Mouse (Mus musculus) heart, embryonic 14.5 days (tissue): ENCODE measurements around the gene Serpine1. TPM values are rescaled to one million over a fixed set of nuclear protein-coding genes. Genes with fewer than 3 reads are reported as not detected.

ENCODE experiments used
- ATAC-seq: fragments of 200-750 bp; cut with Nextera tagmentation; 2 replicates; pipeline ENCODE4 v1.8.0; 2017; ENCODE audit warnings: low read depth, moderate TSS enrichment; ENCODE audit not compliant: insufficient number of reproducible peaks, insufficient read depth, low FRiP score
- H3K27ac ChIP-seq, 2 experiments: fragments of 200-500 bp in 1 of 2; fragments of 300-500 bp in 1 of 2; sonication (generic) in 1 of 2; replicated peaks in 1 of 2; 2 replicates each; pipeline ENCODE4 v1.5.1; 2012 to 2014; ENCODE audit warnings: low read depth in 2 of 2, low read length in 2 of 2, control low read depth in 1 of 2, mild to moderate bottlenecking in 1 of 2, mixed read lengths in 1 of 2; ENCODE audit not compliant: control insufficient read depth in 1 of 2, insufficient read depth in 1 of 2
- H3K27me3 ChIP-seq: fragments of 300-500 bp; sonication (generic); 2 replicates; pipeline ENCODE4 v1.6.1; 2014; ENCODE audit warnings: mild to moderate bottlenecking, low read length, control low read depth; ENCODE audit not compliant: control insufficient read depth, insufficient read depth
- H3K36me3 ChIP-seq: fragments of 300-500 bp; sonication (generic); 2 replicates; pipeline ENCODE4 v1.6.1; 2014; ENCODE audit warnings: mild to moderate bottlenecking, control low read depth, low read length, mixed read lengths; ENCODE audit not compliant: control insufficient read depth, insufficient read depth
- H3K4me1 ChIP-seq, 2 experiments: fragments of 200-500 bp in 1 of 2; fragments of 300-500 bp in 1 of 2; sonication (generic) in 1 of 2; 2 replicates each; pipeline ENCODE4 v1.6.1; 2012 to 2014; ENCODE audit warnings: low read length in 2 of 2, control low read depth in 1 of 2, mixed read lengths in 1 of 2; ENCODE audit not compliant: control insufficient read depth in 2 of 2, insufficient read depth in 2 of 2
- H3K4me2 ChIP-seq: fragments of 300-500 bp; sonication (generic); 2 replicates; pipeline ENCODE4 v1.6.1; 2014; ENCODE audit warnings: mild to moderate bottlenecking, low read length
- H3K4me3 ChIP-seq, 2 experiments: fragments of 200-500 bp in 1 of 2; fragments of 300-500 bp in 1 of 2; sonication (generic) in 1 of 2; 2 replicates each; pipeline ENCODE4 v1.5.1; 2012 to 2014; ENCODE audit warnings: low read length in 2 of 2, mild to moderate bottlenecking in 2 of 2, control low read depth in 1 of 2, low read depth in 1 of 2, moderate library complexity in 1 of 2; ENCODE audit not compliant: control insufficient read depth in 1 of 2, insufficient read depth in 1 of 2
- H3K9ac ChIP-seq: fragments of 300-500 bp; sonication (generic); 2 replicates; pipeline ENCODE4 v1.6.1; 2014; ENCODE audit warnings: mild to moderate bottlenecking, low read length
- H3K9me3 ChIP-seq: fragments of 300-500 bp; sonication (generic); 2 replicates; pipeline ENCODE4 v1.6.1; 2016; ENCODE audit warnings: low read length, control low read depth; ENCODE audit not compliant: control insufficient read depth
- WGBS: fragments of 180-500 bp; shearing (Covaris S2); extraction: QIAGEN DNeasy Blood & Tissue Kit; methylation state at CpG from one replicate; pipeline ENCODE4 v1.1.7; 2014; 5-methylcytosine and 5-hydroxymethylcytosine counted together
- polyA plus RNA-seq: library from polyadenylated mRNA; unstranded; fragments of >200 nt; fragmentation: Nextera tagmentation; extraction: Ambion mirVana; gene quantifications from 2 replicates; pipeline ENCODE4 v1.2.1, GENCODE M21; 2014

Gene Serpine1
- polyA plus RNA-seq, 1 experiment from 2014 or later = 0.93 TPM

DNA sequence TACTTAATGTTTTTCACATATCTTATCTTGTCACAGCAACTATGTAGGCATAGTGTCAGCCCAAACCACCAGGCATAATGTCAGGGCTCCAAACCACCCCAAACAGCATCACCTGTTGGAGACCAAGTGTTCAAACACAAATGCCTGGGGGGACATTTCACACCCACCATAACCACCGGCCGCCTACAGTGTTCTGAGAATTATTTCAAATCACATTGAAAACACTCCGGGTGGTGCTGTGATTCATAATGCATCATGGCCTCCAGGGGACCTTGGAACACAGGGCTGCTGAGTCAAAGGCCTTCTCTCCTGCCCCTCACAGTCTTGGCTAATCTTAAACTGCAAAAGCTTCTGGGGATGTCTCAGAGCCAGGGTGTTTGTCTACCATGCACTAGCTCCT lies 56.2 kb downstream of the Serpine1 start:
- H3K27ac ChIP-seq = no peak overlapping the region
- H3K9me3 ChIP-seq = 0 out of 2 replicates have a peak, but pooled peaks cover 4% of the 10 kb centered on the region
- no peak overlapping the region for H3K4me2 ChIP-seq
- H3K9ac ChIP-seq = no peak overlapping the region
- ATAC-seq = no peak
- WGBS = 79% methylated on average over 3 of the region's 3 CpGs
- no peaks in the 10 kb centered on the region for H3K36me3 ChIP-seq
- H3K4me1 ChIP-seq = no peaks in the 10 kb centered on the region
- no peaks in the 10 kb centered on the region for H3K27me3 ChIP-seq
- H3K4me3 ChIP-seq = no peak overlapping the region

DNA sequence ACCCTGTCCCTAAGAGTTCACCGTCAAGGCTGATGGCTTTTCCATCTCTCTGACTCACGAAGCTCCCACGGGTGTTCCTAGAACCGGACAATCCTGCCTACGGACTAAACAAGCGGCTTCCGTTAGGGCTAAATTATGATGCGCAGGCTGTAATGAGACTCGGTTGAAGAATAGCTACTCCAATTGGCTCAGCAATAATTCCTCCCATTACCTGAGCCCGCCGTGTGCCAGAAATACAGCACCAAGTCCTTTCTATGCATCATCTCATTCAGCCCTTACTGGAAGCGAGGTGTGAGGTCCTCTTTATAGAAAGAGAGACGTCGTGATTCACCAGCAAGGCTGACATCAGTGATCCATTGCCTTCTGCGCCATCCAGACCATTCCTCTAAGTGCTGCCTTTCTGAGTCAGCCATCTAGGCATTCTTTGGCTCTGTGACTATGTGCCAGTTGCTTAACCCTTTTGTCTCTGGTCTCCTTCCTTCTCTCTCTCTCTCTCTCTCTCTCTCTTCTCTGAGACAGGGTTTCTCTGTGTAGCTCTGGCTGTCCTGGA lies 59.6 kb downstream of the Serpine1 start:
- ATAC-seq = no peak
- no peaks in the 10 kb centered on the region for H3K36me3 ChIP-seq

More for the DNA sequence above, 59.6 kb downstream of the Serpine1 start:
- H3K9me3 ChIP-seq = 0 out of 2 replicates have a peak, but pooled peaks cover 4% of the 10 kb centered on the region
- 71% methylated on average over 15 of the region's 15 CpGs for WGBS
- H3K27ac ChIP-seq = no peak overlapping the region
- no peak overlapping the region for H3K4me2 ChIP-seq
- H3K9ac ChIP-seq = no peak overlapping the region
- H3K27me3 ChIP-seq = no peaks in the 10 kb centered on the region
- no peaks in the 10 kb centered on the region for H3K4me1 ChIP-seq
- no peak overlapping the region for H3K4me3 ChIP-seq

Other genes starting within 250 kb of the Serpine1 start
- 7.8 and 14.2 TPM in 2 replicates for gene Col26a1, start 189.1 kb downstream of the Serpine1 start, polyA plus RNA-seq
- 37.5 and 45.9 TPM in 2 replicates for gene Ift22, start 164.1 kb downstream of the Serpine1 start, polyA plus RNA-seq
- 284 and 314 TPM in 2 replicates for gene Fis1, start 119.0 kb downstream of the Serpine1 start, polyA plus RNA-seq
- gene Cldn15, start 105.7 kb downstream of the Serpine1 start, polyA plus RNA-seq = 5.3 TPM in 2 replicates
- gene Plod3, start 85.2 kb downstream of the Serpine1 start, polyA plus RNA-seq = 36.7 and 38.3 TPM in 2 replicates
- 77.0 and 83.5 TPM in 2 replicates for gene Znhit1, start 84.2 kb downstream of the Serpine1 start, polyA plus RNA-seq
- gene Vgf, start 45.9 kb downstream of the Serpine1 start, polyA plus RNA-seq = 0.09 TPM in 1 of 2 replicates, not detected in the other
- gene Ap1s1, start 26.1 kb downstream of the Serpine1 start, polyA plus RNA-seq = 117 and 120 TPM in 2 replicates
- 8.1 and 8.4 TPM in 2 replicates for gene Trim56, start 43.9 kb upstream of the Serpine1 start, polyA plus RNA-seq
- not detected in 2 replicates for gene Muc3, start 77.1 kb upstream of the Serpine1 start, polyA plus RNA-seq
- not detected in 2 replicates for gene Muc3a, start 140.1 kb upstream of the Serpine1 start, polyA plus RNA-seq
- 11.2 and 12.5 TPM in 2 replicates for gene Ache, start 215.3 kb upstream of the Serpine1 start, polyA plus RNA-seq
- 7.1 and 7.4 TPM in 2 replicates for gene Ufsp1, start 222.4 kb upstream of the Serpine1 start, polyA plus RNA-seq
- 58.6 and 69.9 TPM in 2 replicates for gene Srrt, start 235.4 kb upstream of the Serpine1 start, polyA plus RNA-seq
- gene Trip6, start 242.1 kb upstream of the Serpine1 start, polyA plus RNA-seq = 32.3 and 38.9 TPM in 2 replicates